Comparison of ENCODE assay signal across 24 mouse cellular contexts in genomic region chr19:32641995-32642394, GRCm38 (mm10). TPM values are rescaled to one million over a fixed set of nuclear protein-coding genes. Genes with fewer than 3 reads are reported as not detected.
DNase-seq lines count a peak whose midpoint lies in the region; ATAC-seq lines count a peak whose summit lies in the region.
"Had no signal": no experiment of that assay in that cellular context is flagged by ENCODE, and none has a peak within 500 bp of the region (broad histone marks: within the 10 kb centered on the region; RNA-seq: fewer than 3 reads in every experiment).

No protein-coding gene starts in this region.

- DNase-seq in frontal cortex, postnatal 14 days (ENCODE audit: low spot score in 2 of 2) = no peak
- peak; percentile 19 for DNase-seq in midbrain, embryonic 14.5 days
- DNase-seq in kidney, adult 9 months = no peak
- DNase-seq in cerebellum, adult 9-11 months = no peak
- DNase-seq: adrenal gland, postnatal 10 days; adrenal gland, postnatal 36 days; B cell, adult 2 months; cerebellum, adult 11-12 months; cerebellum, adult 8-10 months; cerebellum, postnatal 14 days; gastrocnemius, adult 2 months; gastrocnemius, postnatal 14 days; heart, adult 11 months had no signal

- no peaks in the 10 kb centered on the region for H3K36me3 ChIP-seq in midbrain, embryonic 14.5 days (ENCODE audit: control insufficient read depth, insufficient read depth, low read length)
- no peaks in the 10 kb centered on the region for H3K36me3 ChIP-seq in midbrain, embryonic 13.5 days
- H3K36me3 ChIP-seq in midbrain, embryonic 16.5 days (ENCODE audit: control insufficient read depth, insufficient read depth, low read length) = no peaks in the 10 kb centered on the region
- H3K36me3 ChIP-seq: forebrain, embryonic 10.5 days; hindbrain, embryonic 12.5 days had no signal

- WGBS in midbrain, embryonic 14.5 days = 15% methylated on average over 8 of the region's 8 CpGs
- WGBS in midbrain, embryonic 13.5 days = 21% methylated on average over 8 of the region's 8 CpGs
- 19% methylated on average over 8 of the region's 8 CpGs for WGBS in midbrain, embryonic 16.5 days

- ATAC-seq in frontal cortex, adult (ENCODE audit: low TSS enrichment) = peak; percentile 71
- no peak for ATAC-seq in midbrain, embryonic 14.5 days (ENCODE audit: low FRiP score, low TSS enrichment)
- ATAC-seq in midbrain, embryonic 13.5 days = no peak
- ATAC-seq in midbrain, embryonic 16.5 days = 0 out of 2 replicates have a peak, but pooled peaks have one; percentile 47
- ATAC-seq: forebrain, embryonic 14.5 days; hindbrain, embryonic 16.5 days; inflammation-experienced regulatory T-cells, adult 6 months; Patski had no signal

- H3K27me3 ChIP-seq in midbrain, embryonic 14.5 days (ENCODE audit: control insufficient read depth, insufficient read depth, low read length) = no peaks in the 10 kb centered on the region
- no peaks in the 10 kb centered on the region for H3K27me3 ChIP-seq in midbrain, embryonic 13.5 days
- no peaks in the 10 kb centered on the region for H3K27me3 ChIP-seq in midbrain, embryonic 16.5 days (ENCODE audit: control insufficient read depth, insufficient read depth, low read depth, low read length)
- H3K27me3 ChIP-seq: CH12.LX; hindbrain, embryonic 12.5 days; Patski had no signal

- H3K4me1 ChIP-seq in midbrain, embryonic 14.5 days (ENCODE audit: control insufficient read depth, insufficient read depth, low read length) = no peaks in the 10 kb centered on the region
- H3K4me1 ChIP-seq in midbrain, embryonic 13.5 days (replicated peaks) = peaks cover 14% of the 10 kb centered on the region
- peaks cover 16% of the 10 kb centered on the region for H3K4me1 ChIP-seq in midbrain, embryonic 16.5 days (ENCODE audit: control insufficient read depth, insufficient read depth, low read length)
- H3K4me1 ChIP-seq: hindbrain, embryonic 12.5 days had no signal

- H3K4me3 ChIP-seq in midbrain, embryonic 14.5 days (replicated peaks; ENCODE audit: low read depth, low read length) = no peak overlapping the region
- no peak overlapping the region for H3K4me3 ChIP-seq in midbrain, embryonic 13.5 days (replicated peaks)
- H3K4me3 ChIP-seq in midbrain, embryonic 16.5 days (ENCODE audit: low read depth, low read length) = no peak overlapping the region
- H3K4me3 ChIP-seq: forebrain, embryonic 10.5 days; gastrocnemius, adult 2 months; hindbrain, embryonic 12.5 days had no signal

- no peak overlapping the region for H3K27ac ChIP-seq in midbrain, embryonic 14.5 days (replicated peaks; ENCODE audit: low read depth, low read length)
- no peak overlapping the region for H3K27ac ChIP-seq in midbrain, embryonic 13.5 days
- no peak overlapping the region for H3K27ac ChIP-seq in midbrain, embryonic 16.5 days (ENCODE audit: low read length)
- H3K27ac ChIP-seq: forebrain, embryonic 10.5 days; gastrocnemius, adult 2 months; hindbrain, embryonic 12.5 days had no signal

- no peak overlapping the region for H3K4me2 ChIP-seq in midbrain, embryonic 14.5 days (ENCODE audit: low read length)
- no peak overlapping the region for H3K4me2 ChIP-seq in midbrain, embryonic 13.5 days (replicated peaks)
- H3K4me2 ChIP-seq in midbrain, embryonic 16.5 days (ENCODE audit: low read length) = no peak overlapping the region
- H3K4me2 ChIP-seq: heart, embryonic 11.5 days; hindbrain, embryonic 12.5 days had no signal

- no peaks in the 10 kb centered on the region for H3K9me3 ChIP-seq in midbrain, embryonic 14.5 days (ENCODE audit: control insufficient read depth, low read length)
- peaks cover 4% of the 10 kb centered on the region; the same call in 1 of the 2 replicates for H3K9me3 ChIP-seq in midbrain, embryonic 13.5 days
- H3K9me3 ChIP-seq in midbrain, embryonic 16.5 days (replicated peaks; ENCODE audit: control insufficient read depth, low read length, poor library complexity, severe bottlenecking) = no peaks in the 10 kb centered on the region
- H3K9me3 ChIP-seq: hindbrain, embryonic 12.5 days had no signal

- no peak overlapping the region for H3K9ac ChIP-seq in midbrain, embryonic 14.5 days (replicated peaks; ENCODE audit: low read length)
- H3K9ac ChIP-seq in midbrain, embryonic 13.5 days (replicated peaks) = no peak overlapping the region
- no peak overlapping the region for H3K9ac ChIP-seq in midbrain, embryonic 16.5 days (ENCODE audit: low read depth, low read length)
- H3K9ac ChIP-seq: hindbrain, embryonic 12.5 days had no signal

RNA-seq across cellular contexts. Expression of gene Papss2, which starts 46.4 kb away (rescaled TPM):
- polyA plus RNA-seq in midbrain, embryonic 14.5 days (2014; fragmentation: Nextera tagmentation; extraction: Ambion mirVana) = 0.51 and 1.0 TPM in 2 replicates
- 0.39 and 0.41 TPM in 2 replicates for polyA plus RNA-seq in midbrain, embryonic 13.5 days (2015; fragmentation: Nextera tagmentation; extraction: Ambion mirVana)
- 0.67 and 1.0 TPM in 2 replicates for polyA plus RNA-seq in midbrain, embryonic 16.5 days (2015; fragmentation: Nextera tagmentation; extraction: Ambion mirVana)

Comparison
In these comparisons a context has a peak if more than half of its experiments do, and no peak if none do; other contexts are left out.
1. ATAC-seq: peak in frontal cortex, adult (single experiment) and midbrain, embryonic 16.5 days (single experiment); none in midbrain, embryonic 14.5 days (single experiment) and midbrain, embryonic 13.5 days (single experiment).